Mouse (Mus musculus) midbrain, embryonic 13.5 days (tissue): ENCODE measurements around the gene Dph2. TPM values are rescaled to one million over a fixed set of nuclear protein-coding genes. Genes with fewer than 3 reads are reported as not detected.

ENCODE experiments used
- ATAC-seq: fragments of 200-750 bp; cut with Nextera tagmentation; 2 replicates; pipeline ENCODE4 v1.8.0; 2017; ENCODE audit warnings: mild to moderate bottlenecking, moderate TSS enrichment, moderate library complexity
- H3K27ac ChIP-seq: fragments of 300-500 bp; sonication (generic); 2 replicates; pipeline ENCODE4 v1.5.1; 2015; ENCODE audit warnings: inconsistent platforms, mild to moderate bottlenecking, moderate library complexity
- H3K27me3 ChIP-seq: fragments of 300-500 bp; sonication (generic); 2 replicates; pipeline ENCODE4 v1.6.1; 2015; ENCODE audit warnings: mild to moderate bottlenecking, inconsistent platforms
- H3K36me3 ChIP-seq: fragments of 300-500 bp; sonication (generic); 2 replicates; pipeline ENCODE4 v1.6.1; 2015; ENCODE audit warnings: mild to moderate bottlenecking, inconsistent platforms
- H3K4me1 ChIP-seq: fragments of 300-500 bp; sonication (generic); replicated peaks from 2 replicates; pipeline ENCODE4 v1.6.1; 2015; ENCODE audit warnings: inconsistent platforms
- H3K4me2 ChIP-seq: fragments of 300-500 bp; sonication (generic); replicated peaks from 2 replicates; pipeline ENCODE4 v1.6.1; 2015; ENCODE audit warnings: moderate library complexity, mild to moderate bottlenecking, inconsistent platforms
- H3K4me3 ChIP-seq: fragments of 300-500 bp; sonication (generic); replicated peaks from 2 replicates; pipeline ENCODE4 v1.5.1; 2015; ENCODE audit warnings: mild to moderate bottlenecking, inconsistent platforms
- H3K9ac ChIP-seq: fragments of 300-500 bp; sonication (generic); replicated peaks from 2 replicates; pipeline ENCODE4 v1.6.1; 2015; ENCODE audit warnings: mild to moderate bottlenecking, inconsistent platforms
- H3K9me3 ChIP-seq: fragments of 300-500 bp; sonication (generic); 2 replicates; pipeline ENCODE4 v1.6.1; 2016; ENCODE audit warnings: mild to moderate bottlenecking, inconsistent platforms
- WGBS: fragments of 180-500 bp; shearing (Covaris S2); methylation state at CpG from one replicate; pipeline ENCODE4 v1.1.7; 2015; 5-methylcytosine and 5-hydroxymethylcytosine counted together
- polyA plus RNA-seq: library from polyadenylated mRNA; unstranded; fragments of >200 nt; fragmentation: Nextera tagmentation; extraction: Ambion mirVana; gene quantifications from 2 replicates; pipeline ENCODE4 v1.2.1, GENCODE M21; 2015

Gene Dph2
- polyA plus RNA-seq, 1 experiment from 2014 or later, result 26.1 TPM

GRCm38 (mm10) chr4:117867823-117868222, 24.0 kb downstream of the Dph2 start:
- Histone ChIP-seq H3K27ac (no peak overlapping the region), H3K36me3 (no peaks in the 10 kb centered on the region; the same call in 1 of the 2 replicates), H3K9ac (no peak overlapping the region), H3K4me2 (peak overlapping the region; percentile 30; the same call in 1 of the 2 replicates), H3K9me3 (no peaks in the 10 kb centered on the region), H3K27me3 (peaks cover 6% of the 10 kb centered on the region; the same call in 1 of the 2 replicates), H3K4me1 (peaks cover 32% of the 10 kb centered on the region), H3K4me3 (no peak overlapping the region)
- ATAC-seq, result no peak
- WGBS, result 13% methylated on average over 24 of the region's 24 CpGs

DNA sequence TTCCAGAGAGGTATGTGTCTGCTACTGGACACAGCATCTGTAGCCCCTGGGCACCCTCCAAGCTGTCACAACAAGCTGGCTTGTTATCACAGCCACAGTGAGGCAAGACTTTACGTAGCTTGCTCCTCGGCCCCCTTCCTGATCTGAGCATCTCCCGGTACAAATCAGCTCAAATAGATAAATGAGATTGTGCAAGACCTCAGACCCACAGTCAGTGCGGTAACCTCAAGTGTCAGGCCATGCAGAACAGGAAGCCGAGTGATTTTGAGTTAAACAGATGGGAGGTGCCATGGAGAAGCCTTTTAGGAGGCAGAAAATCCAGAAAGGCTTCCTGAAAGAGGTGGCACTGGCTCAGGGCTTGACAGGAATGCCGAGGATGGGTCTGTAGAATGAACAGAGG, 24.8 kb downstream of the Dph2 start:
- Histone ChIP-seq H3K9ac (no peak overlapping the region), H3K4me3 (no peak overlapping the region), H3K36me3 (no peaks in the 10 kb centered on the region; the same call in 1 of the 2 replicates), H3K9me3 (no peaks in the 10 kb centered on the region), H3K27me3 (peaks cover 6% of the 10 kb centered on the region; the same call in 1 of the 2 replicates), H3K27ac (no peak overlapping the region), H3K4me2 (no peak overlapping the region), H3K4me1 (peaks cover 26% of the 10 kb centered on the region)
- 83% methylated on average over 6 of the region's 6 CpGs for WGBS
- ATAC-seq, result no peak

- peaks cover 24% of the 10 kb centered on the region for H3K4me1 ChIP-seq
- H3K36me3 ChIP-seq, result no peaks in the 10 kb centered on the region
- ATAC-seq, result no peak
- H3K9me3 ChIP-seq, result no peaks in the 10 kb centered on the region
- H3K4me2 ChIP-seq, result no peak overlapping the region
- peaks cover 6% of the 10 kb centered on the region; the same call in 1 of the 2 replicates for H3K27me3 ChIP-seq
- H3K27ac ChIP-seq, result no peak overlapping the region
- H3K9ac ChIP-seq, result no peak overlapping the region
- no peak overlapping the region for H3K4me3 ChIP-seq
- WGBS, result 53% methylated on average over 9 of the region's 9 CpGs
Observed at GRCm38 (mm10) chr4:117866083-117866482, 25.7 kb downstream of the Dph2 start.

DNA sequence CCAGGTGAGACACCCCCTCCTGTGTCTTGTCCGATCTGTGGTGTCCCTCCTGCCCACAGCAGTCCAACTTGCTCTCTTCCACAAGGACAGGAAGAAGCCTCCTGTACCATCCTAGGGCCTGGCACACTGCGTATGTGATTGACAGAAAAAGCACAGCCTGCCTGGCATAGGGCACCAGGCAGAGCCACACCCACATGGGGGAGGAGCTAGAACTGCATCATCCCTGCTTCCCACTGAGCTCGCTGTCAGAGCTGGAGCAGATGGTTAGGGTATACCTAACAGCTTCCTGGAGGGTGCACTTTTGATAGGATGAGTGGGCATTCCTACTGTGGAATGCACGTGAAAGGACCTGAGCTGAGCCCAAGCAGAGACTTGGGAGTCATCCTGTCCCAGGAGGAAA, 29.0 kb downstream of the Dph2 start:
- Histone ChIP-seq H3K27ac (no peak overlapping the region), H3K27me3 (peaks cover 6% of the 10 kb centered on the region; the same call in 1 of the 2 replicates), H3K9me3 (no peaks in the 10 kb centered on the region), H3K9ac (no peak overlapping the region), H3K36me3 (no peaks in the 10 kb centered on the region), H3K4me1 (peaks cover 22% of the 10 kb centered on the region), H3K4me2 (no peak overlapping the region), H3K4me3 (no peak overlapping the region)
- WGBS, result 29% methylated on average over 4 of the region's 4 CpGs
- ATAC-seq, result peak; percentile 63

GRCm38 (mm10) chr4:117860570-117860969, 31.3 kb downstream of the Dph2 start:
- H3K27ac ChIP-seq, result no peak overlapping the region
- no peak overlapping the region for H3K4me3 ChIP-seq
- no peaks in the 10 kb centered on the region for H3K27me3 ChIP-seq
- no peaks in the 10 kb centered on the region for H3K9me3 ChIP-seq
- WGBS, result 84% methylated on average over 9 of the region's 9 CpGs
- H3K9ac ChIP-seq, result no peak overlapping the region
- no peaks in the 10 kb centered on the region for H3K36me3 ChIP-seq
- peaks cover 18% of the 10 kb centered on the region for H3K4me1 ChIP-seq
- H3K4me2 ChIP-seq, result no peak overlapping the region
- ATAC-seq, result no peak

- H3K27ac ChIP-seq, result no peak overlapping the region
- ATAC-seq, result no peak
Observed at GRCm38 (mm10) chr4:117858794-117859193, 33.0 kb downstream of the Dph2 start.

GRCm38 (mm10) chr4:117855146-117855545, 36.7 kb downstream of the Dph2 start:
- H3K27ac ChIP-seq, result peak overlapping the region; percentile 30; the same call in 1 of the 2 replicates
- H3K27me3 ChIP-seq, result no peaks in the 10 kb centered on the region
- no peak overlapping the region for H3K4me2 ChIP-seq
- ATAC-seq, result peak; percentile 25; the same call in 1 of the 2 replicates
- no peak overlapping the region for H3K4me3 ChIP-seq
- H3K36me3 ChIP-seq, result no peaks in the 10 kb centered on the region
- peaks cover 24% of the 10 kb centered on the region for H3K4me1 ChIP-seq
- 69% methylated on average over 9 of the region's 9 CpGs for WGBS
- no peaks in the 10 kb centered on the region for H3K9me3 ChIP-seq
- no peak overlapping the region for H3K9ac ChIP-seq

More at GRCm38 (mm10) chr4:117858794-117859193, 33.0 kb downstream of the Dph2 start:
- WGBS, result 62% methylated on average over 3 of the region's 3 CpGs
- Histone ChIP-seq H3K36me3 (no peaks in the 10 kb centered on the region), H3K9me3 (no peaks in the 10 kb centered on the region), H3K4me3 (no peak overlapping the region), H3K4me2 (no peak overlapping the region), H3K9ac (no peak overlapping the region), H3K27me3 (no peaks in the 10 kb centered on the region), H3K4me1 (peaks cover 25% of the 10 kb centered on the region)

DNA sequence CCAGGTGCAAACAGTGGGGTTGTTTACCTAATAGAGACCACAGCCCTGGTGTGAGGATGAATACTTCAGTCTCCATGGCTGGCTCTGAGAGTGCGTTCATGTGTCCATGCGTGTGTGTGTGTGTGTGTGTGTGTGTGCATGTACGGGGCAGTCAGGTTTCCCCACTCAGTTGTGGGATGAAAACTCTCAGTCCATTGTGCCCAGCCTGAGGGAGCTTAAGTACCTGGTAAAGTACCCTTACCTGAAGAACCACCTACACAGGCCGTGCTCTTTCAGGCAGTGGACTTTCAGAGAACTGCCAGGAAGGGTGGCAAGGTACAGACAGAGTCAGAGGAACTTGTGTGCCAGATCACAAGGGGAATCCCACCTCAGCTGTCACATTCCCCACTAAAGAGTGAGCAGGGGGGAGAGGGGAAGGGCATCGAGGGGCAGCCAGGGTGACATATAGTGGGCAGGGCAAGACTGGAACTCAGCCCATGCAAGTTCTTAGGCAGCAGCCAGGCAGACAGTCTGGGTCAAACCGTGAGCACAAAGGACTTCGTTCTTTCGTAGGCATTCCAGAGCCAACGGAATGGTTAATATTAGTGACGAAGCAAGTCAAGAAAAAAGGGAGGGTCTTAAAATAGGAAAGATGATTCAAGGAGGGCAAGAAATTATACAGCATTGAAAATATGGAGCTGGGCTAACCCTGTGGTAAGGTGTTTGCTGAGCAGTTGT, 39.5 kb downstream of the Dph2 start:
- no peak overlapping the region for H3K9ac ChIP-seq
- no peak for ATAC-seq
- H3K36me3 ChIP-seq, result no peaks in the 10 kb centered on the region
- no peaks in the 10 kb centered on the region for H3K27me3 ChIP-seq
- H3K4me2 ChIP-seq, result no peak overlapping the region
- H3K4me1 ChIP-seq, result peaks cover 30% of the 10 kb centered on the region
- 91% methylated on average over 10 of the region's 10 CpGs for WGBS
- H3K4me3 ChIP-seq, result no peak overlapping the region
- H3K9me3 ChIP-seq, result no peaks in the 10 kb centered on the region
- no peak overlapping the region for H3K27ac ChIP-seq

- Histone ChIP-seq H3K27ac (no peak overlapping the region), H3K9ac (no peak overlapping the region), H3K4me2 (no peak overlapping the region), H3K9me3 (no peaks in the 10 kb centered on the region), H3K36me3 (no peaks in the 10 kb centered on the region), H3K4me3 (no peak overlapping the region), H3K27me3 (no peaks in the 10 kb centered on the region), H3K4me1 (peaks cover 36% of the 10 kb centered on the region)
- WGBS, result 73% methylated on average over 7 of the region's 7 CpGs
- ATAC-seq, result no peak
Observed at GRCm38 (mm10) chr4:117850871-117851270, 41.0 kb downstream of the Dph2 start.

GRCm38 (mm10) chr4:117850176-117850575, 41.7 kb downstream of the Dph2 start:
- 87% methylated on average over 7 of the region's 7 CpGs for WGBS
- Histone ChIP-seq H3K9ac (no peak overlapping the region), H3K4me1 (peaks cover 32% of the 10 kb centered on the region), H3K4me2 (no peak overlapping the region), H3K4me3 (no peak overlapping the region), H3K27ac (no peak overlapping the region), H3K36me3 (no peaks in the 10 kb centered on the region), H3K9me3 (no peaks in the 10 kb centered on the region), H3K27me3 (no peaks in the 10 kb centered on the region)
- no peak for ATAC-seq

- Histone ChIP-seq H3K4me2 (0 out of 2 replicates have a peak overlapping the region, but pooled peaks have one; percentile 6), H3K4me1 (peaks cover 29% of the 10 kb centered on the region), H3K9ac (0 out of 2 replicates have a peak overlapping the region, but pooled peaks have one; percentile 32), H3K27ac (peak overlapping the region; percentile 9; the same call in 1 of the 2 replicates), H3K9me3 (no peaks in the 10 kb centered on the region), H3K27me3 (no peaks in the 10 kb centered on the region), H3K4me3 (no peak overlapping the region), H3K36me3 (no peaks in the 10 kb centered on the region)
- ATAC-seq, result peak; percentile 51
- WGBS, result 13% methylated on average over 5 of the region's 5 CpGs
Observed at GRCm38 (mm10) chr4:117849506-117849905, 42.3 kb downstream of the Dph2 start.

GRCm38 (mm10) chr4:117849063-117849462, 42.8 kb downstream of the Dph2 start:
- no peaks in the 10 kb centered on the region for H3K36me3 ChIP-seq
- H3K9ac ChIP-seq, result 0 out of 2 replicates have a peak overlapping the region, but pooled peaks have one; percentile 32
- peaks cover 29% of the 10 kb centered on the region for H3K4me1 ChIP-seq
- 52% methylated on average over 17 of the region's 17 CpGs for WGBS
- H3K27me3 ChIP-seq, result no peaks in the 10 kb centered on the region
- H3K4me3 ChIP-seq, result no peak overlapping the region
- no peaks in the 10 kb centered on the region for H3K9me3 ChIP-seq
- no peak overlapping the region for H3K4me2 ChIP-seq
- peak overlapping the region; percentile 9; the same call in 1 of the 2 replicates for H3K27ac ChIP-seq
- 0 out of 2 replicates have a peak, but pooled peaks have one; percentile 21 for ATAC-seq
